Mouse (Mus musculus): ENCODE measurements at regions not wholly inside any gene's neighbourhood (a gene's known extent, or its start where the extent isn't known, plus 50 kb on each side); places are given as distances from the start of the nearest gene placed in this dataset.
A peak's percentile ranks its signal among the peaks of the same experiment; 100 is the strongest.
"Not testable (repeated sequence)": the region's sequence is repeated elsewhere in the genome, so short reads cannot be mapped to it uniquely, and the experiment has no call there.

GRCm38 (mm10) chr2:107117564-107117963 lies 58.1 kb upstream of the Fshb start:
- DNase-seq (ENCODE audit: low read depth) = no peak

- DNase-seq (ENCODE audit: low read depth) = no peak
Observed at GRCm38 (mm10) chr2:107118711-107119474, 59.4 kb upstream of the Fshb start.

GRCm38 (mm10) chr2:107119697-107120096 lies 60.2 kb upstream of the Fshb start:
- DNase-seq (ENCODE audit: low read depth) = no peak

- no peak for DNase-seq (ENCODE audit: low read depth)
Observed at GRCm38 (mm10) chr2:107133186-107133585, 73.7 kb upstream of the Fshb start.

- no peak for DNase-seq (ENCODE audit: low read depth)
Observed at GRCm38 (mm10) chr2:107149317-107149716, 89.9 kb upstream of the Fshb start.

- DNase-seq (ENCODE audit: low read depth) = no peak
Observed at GRCm38 (mm10) chr2:107149851-107150250, 90.4 kb upstream of the Fshb start.

- no peak for DNase-seq (ENCODE audit: low read depth)
Observed at GRCm38 (mm10) chr2:107150373-107150772, 90.9 kb upstream of the Fshb start.

GRCm38 (mm10) chr2:107151878-107152277 lies 92.4 kb upstream of the Fshb start:
- DNase-seq (ENCODE audit: low read depth) = no peak

GRCm38 (mm10) chr2:107158836-107159402 lies 99.5 kb upstream of the Fshb start:
- not testable (repeated sequence) for DNase-seq (ENCODE audit: low read depth)

GRCm38 (mm10) chr2:107175721-107176120 lies 114.7 kb upstream of the Kcna4 start:
- peak; percentile 17 for DNase-seq (ENCODE audit: low read depth)

GRCm38 (mm10) chr2:107183066-107183465 lies 107.4 kb upstream of the Kcna4 start:
- peak; percentile 50 for DNase-seq (ENCODE audit: low read depth)

- DNase-seq (ENCODE audit: low read depth) = no peak
Observed at GRCm38 (mm10) chr2:107184864-107185263, 105.6 kb upstream of the Kcna4 start.

- no peak for DNase-seq (ENCODE audit: low read depth)
Observed at GRCm38 (mm10) chr2:107201856-107202473, 88.5 kb upstream of the Kcna4 start.

- no peak for DNase-seq (ENCODE audit: low read depth)
Observed at GRCm38 (mm10) chr2:107202474-107202858, 88.0 kb upstream of the Kcna4 start.

- DNase-seq (ENCODE audit: low read depth) = no peak
Observed at GRCm38 (mm10) chr2:107221544-107221943, 68.9 kb upstream of the Kcna4 start.

GRCm38 (mm10) chr2:107224679-107225078 lies 65.8 kb upstream of the Kcna4 start:
- DNase-seq (ENCODE audit: low read depth) = no peak

GRCm38 (mm10) chr2:107227486-107227885 lies 63.0 kb upstream of the Kcna4 start:
- no peak for DNase-seq (ENCODE audit: low read depth)

- peak; percentile 8 for DNase-seq (ENCODE audit: low read depth)
Observed at GRCm38 (mm10) chr2:107228287-107228686, 62.2 kb upstream of the Kcna4 start.

GRCm38 (mm10) chr2:107231680-107232079 lies 58.8 kb upstream of the Kcna4 start:
- peak; percentile 6 for DNase-seq (ENCODE audit: low read depth)

GRCm38 (mm10) chr2:107232885-107233284 lies 57.6 kb upstream of the Kcna4 start:
- no peak for DNase-seq (ENCODE audit: low read depth)
